8 mouse cellular contexts compared by ENCODE assay signal in genomic region chr5:114378936-114379335, GRCm38 (mm10). TPM values are rescaled to one million over a fixed set of nuclear protein-coding genes. Genes with fewer than 3 reads are reported as not detected.
DNase-seq lines count a peak whose midpoint lies in the region; ATAC-seq and TF ChIP-seq lines count a peak whose summit lies in the region.

No protein-coding gene starts in this region.

- H3K36me3 ChIP-seq in heart, embryonic 16.5 days (ENCODE audit: control insufficient read depth, insufficient read depth) = peaks cover 6% of the 10 kb centered on the region; the same call in 1 of the 2 replicates
- peaks cover 25% of the 10 kb centered on the region for H3K36me3 ChIP-seq in lung, embryonic 15.5 days
- H3K36me3 ChIP-seq in stomach, postnatal 0 days (ENCODE audit: control insufficient read depth, insufficient read depth, low read length) = peaks cover 11% of the 10 kb centered on the region

- peak overlapping the region; percentile 88 for H3K9ac ChIP-seq in heart, embryonic 16.5 days (ENCODE audit: low read length)
- H3K9ac ChIP-seq in lung, embryonic 15.5 days = peak overlapping the region; percentile 99
- H3K9ac ChIP-seq in stomach, postnatal 0 days (ENCODE audit: low read length) = peak overlapping the region; percentile 97

- no peaks in the 10 kb centered on the region for H3K27me3 ChIP-seq in heart, embryonic 16.5 days (ENCODE audit: control insufficient read depth, insufficient read depth, low read length)
- H3K27me3 ChIP-seq in lung, embryonic 15.5 days = no peaks in the 10 kb centered on the region
- H3K27me3 ChIP-seq in stomach, postnatal 0 days (ENCODE audit: control insufficient read depth, insufficient read depth, low read length) = no peaks in the 10 kb centered on the region

- ATAC-seq in heart, embryonic 16.5 days (replicated peaks; ENCODE audit: extremely low read depth, insufficient read depth, low FRiP score) = no peak
- ATAC-seq in lung, embryonic 15.5 days (ENCODE audit: borderline replicate concordance, extremely low read depth, low FRiP score, low TSS enrichment) = no peak
- ATAC-seq in stomach, postnatal 0 days (ENCODE audit: low FRiP score, low TSS enrichment) = no peak

- peak overlapping the region; percentile 91 for H3K27ac ChIP-seq in heart, embryonic 16.5 days (ENCODE audit: low read length)
- H3K27ac ChIP-seq in lung, embryonic 15.5 days = peak overlapping the region; percentile 88
- H3K27ac ChIP-seq in stomach, postnatal 0 days (replicated peaks) = peak overlapping the region; percentile 94

- TF ChIP-seq CTCF in stomach, postnatal 0 days (IDR thresholded peaks at IDR 0.05; ENCODE audit: low read depth) = no peak

- peaks cover 56% of the 10 kb centered on the region for H3K4me1 ChIP-seq in heart, embryonic 16.5 days (ENCODE audit: control insufficient read depth, insufficient read depth, low read length)
- H3K4me1 ChIP-seq in lung, embryonic 15.5 days = peaks cover 66% of the 10 kb centered on the region
- H3K4me1 ChIP-seq in stomach, postnatal 0 days (replicated peaks; ENCODE audit: control insufficient read depth, insufficient read depth) = peaks cover 14% of the 10 kb centered on the region

- no peak for TF ChIP-seq EP300 in stomach, postnatal 0 days (optimal IDR thresholded peaks at IDR 0.05)

- H3K4me3 ChIP-seq in heart, embryonic 16.5 days (ENCODE audit: low read length) = peak overlapping the region; percentile 87
- peak overlapping the region; percentile 89 for H3K4me3 ChIP-seq in lung, embryonic 15.5 days
- H3K4me3 ChIP-seq in stomach, postnatal 0 days (ENCODE audit: low read depth, low read length) = peak overlapping the region; percentile 84

- peak overlapping the region; percentile 85 for H3K4me2 ChIP-seq in heart, embryonic 16.5 days (ENCODE audit: low read depth, low read length)
- peak overlapping the region; percentile 75 for H3K4me2 ChIP-seq in lung, embryonic 15.5 days
- peak overlapping the region; percentile 83 for H3K4me2 ChIP-seq in stomach, postnatal 0 days (replicated peaks; ENCODE audit: low read depth)

- WGBS in heart, embryonic 16.5 days = 46% methylated on average over 6 of the region's 6 CpGs
- WGBS in lung, embryonic 15.5 days = 19% methylated on average over 6 of the region's 6 CpGs
- WGBS in stomach, postnatal 0 days = 23% methylated on average over 6 of the region's 6 CpGs

- DNase-seq in retina, adult 2 months (ENCODE audit: low read depth, low spot score) = peak; percentile 30
- no peak for DNase-seq in retina, embryonic 14.5 days (ENCODE audit: low spot score)
- no peak for DNase-seq in stomach, postnatal 0 days (ENCODE audit: low spot score)
- no peak for DNase-seq in adrenal gland, postnatal 4 days (ENCODE audit: low spot score in 2 of 2)
- DNase-seq in right cerebral cortex, postnatal 14 days = no peak
- no peak for DNase-seq in right cerebral cortex, postnatal 36 days (ENCODE audit: low spot score in 2 of 2)

- no peaks in the 10 kb centered on the region for H3K9me3 ChIP-seq in heart, embryonic 16.5 days (replicated peaks; ENCODE audit: control insufficient read depth, low read length)
- H3K9me3 ChIP-seq in lung, embryonic 15.5 days = no peaks in the 10 kb centered on the region
- H3K9me3 ChIP-seq in stomach, postnatal 0 days (ENCODE audit: control insufficient read depth, low read length) = no peaks in the 10 kb centered on the region

RNA-seq across cellular contexts. Expression of gene Kctd10, which starts 1.4 kb away (rescaled TPM):
- polyA plus RNA-seq in heart, embryonic 16.5 days (2015; fragmentation: Nextera tagmentation; extraction: Ambion mirVana) = 112 and 119 TPM in 2 replicates
- polyA plus RNA-seq in lung, embryonic 15.5 days (2015; fragmentation: Nextera tagmentation; extraction: Ambion mirVana) = 169 and 176 TPM in 2 replicates
- 93.4 and 96.4 TPM in 2 replicates for polyA plus RNA-seq in stomach, postnatal 0 days (2015; fragmentation: Nextera tagmentation; extraction: Ambion mirVana)
- 10 to 100 TPM; 77.9 to 82.8 TPM for total RNA-seq in adrenal gland, postnatal 4 days (2021)

RNA-seq across cellular contexts. Expression of gene Ube3b, which starts 1.5 kb away (rescaled TPM):
- polyA plus RNA-seq in heart, embryonic 16.5 days (2015; fragmentation: Nextera tagmentation; extraction: Ambion mirVana) = 44.2 and 50.9 TPM in 2 replicates
- 43.4 and 46.5 TPM in 2 replicates for polyA plus RNA-seq in lung, embryonic 15.5 days (2015; fragmentation: Nextera tagmentation; extraction: Ambion mirVana)
- 19.4 and 20.9 TPM in 2 replicates for polyA plus RNA-seq in stomach, postnatal 0 days (2015; fragmentation: Nextera tagmentation; extraction: Ambion mirVana)
- 10 to 100 TPM; 65.4 to 72.7 TPM for total RNA-seq in adrenal gland, postnatal 4 days (2021)
